Mouse (Mus musculus) midbrain, embryonic 14.5 days (tissue): ENCODE results near the gene Cyp2d11. TPM values are rescaled to one million over a fixed set of nuclear protein-coding genes. Genes with fewer than 3 reads are reported as not detected.

Experiments
- ATAC-seq: fragments of 200-750 bp; cut with Nextera tagmentation; 2 replicates; pipeline ENCODE4 v1.8.0; 2017; ENCODE audit warnings: moderate number of reproducible peaks, moderate library complexity; ENCODE audit not compliant: low FRiP score, low TSS enrichment
- DNase-seq: peaks from one replicate; pipeline ENCODE4 v3.0.0-alpha.2; 2015
- H3K27ac ChIP-seq: fragments of 300-500 bp; sonication (generic); replicated peaks from 2 replicates; pipeline ENCODE4 v1.5.1; 2014; ENCODE audit warnings: mild to moderate bottlenecking, low read depth, low read length, moderate library complexity
- H3K27me3 ChIP-seq: fragments of 300-500 bp; sonication (generic); 2 replicates; pipeline ENCODE4 v1.6.1; 2014; ENCODE audit warnings: low read length, control low read depth, mixed read lengths; ENCODE audit not compliant: control insufficient read depth, insufficient read depth
- H3K36me3 ChIP-seq: fragments of 300-500 bp; sonication (generic); 2 replicates; pipeline ENCODE4 v1.6.1; 2014; ENCODE audit warnings: low read length, control low read depth; ENCODE audit not compliant: control insufficient read depth, insufficient read depth
- H3K4me1 ChIP-seq: fragments of 300-500 bp; sonication (generic); 2 replicates; pipeline ENCODE4 v1.6.1; 2014; ENCODE audit warnings: mild to moderate bottlenecking, antibody characterized with exemption, low read length, control low read depth; ENCODE audit not compliant: control insufficient read depth, insufficient read depth
- H3K4me2 ChIP-seq: fragments of 300-500 bp; sonication (generic); 2 replicates; pipeline ENCODE4 v1.6.1; 2014; ENCODE audit warnings: mild to moderate bottlenecking, low read length, moderate library complexity
- H3K4me3 ChIP-seq: fragments of 300-500 bp; sonication (generic); replicated peaks from 2 replicates; pipeline ENCODE4 v1.5.1; 2014; ENCODE audit warnings: low read depth, low read length
- H3K9ac ChIP-seq: fragments of 300-500 bp; sonication (generic); replicated peaks from 2 replicates; pipeline ENCODE4 v1.6.1; 2014; ENCODE audit warnings: mild to moderate bottlenecking, low read length, moderate library complexity
- H3K9me3 ChIP-seq: fragments of 300-500 bp; sonication (generic); 2 replicates; pipeline ENCODE4 v1.6.1; 2016; ENCODE audit warnings: low read length, control low read depth, mixed read lengths; ENCODE audit not compliant: control insufficient read depth
- WGBS: fragments of 180-500 bp; shearing (Covaris S2); extraction: QIAGEN DNeasy Blood & Tissue Kit; methylation state at CpG from one replicate; pipeline ENCODE4 v1.1.7; 2014; 5-methylcytosine and 5-hydroxymethylcytosine counted together
- polyA plus RNA-seq: library from polyadenylated mRNA; unstranded; fragments of >200 nt; fragmentation: Nextera tagmentation; extraction: Ambion mirVana; gene quantifications from 2 replicates; pipeline ENCODE4 v1.2.1, GENCODE M21; 2014

The Cyp2d11 gene
- polyA plus RNA-seq, 1 experiment from 2014 or later = not detected

GRCm38 (mm10) chr15:82350349-82350748 lies 43.5 kb downstream of the Cyp2d11 start:
- 95% methylated on average over 4 of the region's 4 CpGs for WGBS
- Histone ChIP-seq H3K4me3 (no peak overlapping the region), H3K9me3 (no peaks in the 10 kb centered on the region), H3K9ac (no peak overlapping the region), H3K4me2 (no peak overlapping the region), H3K4me1 (peaks cover 25% of the 10 kb centered on the region), H3K36me3 (peaks cover 32% of the 10 kb centered on the region), H3K27me3 (no peaks in the 10 kb centered on the region), H3K27ac (no peak overlapping the region)
- DNase-seq (no peak), ATAC-seq (no peak)

GRCm38 (mm10) chr15:82348999-82349341 lies 44.9 kb downstream of the Cyp2d11 start:
- Histone ChIP-seq H3K27me3 (no peaks in the 10 kb centered on the region), H3K4me2 (no peak overlapping the region), H3K4me1 (peaks cover 23% of the 10 kb centered on the region), H3K27ac (no peak overlapping the region), H3K9me3 (no peaks in the 10 kb centered on the region), H3K36me3 (peaks cover 32% of the 10 kb centered on the region), H3K4me3 (no peak overlapping the region), H3K9ac (no peak overlapping the region)
- ATAC-seq (no peak), DNase-seq (no peak)
- 90% methylated on average over 2 of the region's 2 CpGs for WGBS

- H3K4me3 ChIP-seq = no peak overlapping the region
- no peak overlapping the region for H3K4me2 ChIP-seq
- ATAC-seq (no peak), DNase-seq (no peak)
- peaks cover 32% of the 10 kb centered on the region for H3K36me3 ChIP-seq
- H3K9ac ChIP-seq = no peak overlapping the region
- no peaks in the 10 kb centered on the region for H3K9me3 ChIP-seq
- no peaks in the 10 kb centered on the region for H3K27me3 ChIP-seq
- 86% methylated on average over 8 of the region's 8 CpGs for WGBS
- peaks cover 22% of the 10 kb centered on the region for H3K4me1 ChIP-seq
- no peak overlapping the region for H3K27ac ChIP-seq
Measured at GRCm38 (mm10) chr15:82348258-82348998, 45.4 kb downstream of the Cyp2d11 start.

- Histone ChIP-seq H3K4me1 (peaks cover 16% of the 10 kb centered on the region), H3K4me3 (no peak overlapping the region), H3K27ac (no peak overlapping the region), H3K27me3 (no peaks in the 10 kb centered on the region), H3K36me3 (peaks cover 32% of the 10 kb centered on the region), H3K9me3 (no peaks in the 10 kb centered on the region), H3K4me2 (peak overlapping the region; percentile 78; the same call in 1 of the 2 replicates), H3K9ac (no peak overlapping the region)
- no peak for DNase-seq
- ATAC-seq = no peak
- 91% methylated on average over 12 of the region's 12 CpGs for WGBS
Measured at GRCm38 (mm10) chr15:82347852-82348251, 46.0 kb downstream of the Cyp2d11 start.

- peaks cover 32% of the 10 kb centered on the region for H3K36me3 ChIP-seq
- H3K27ac ChIP-seq = no peak overlapping the region
- 88% methylated on average over 4 of the region's 4 CpGs for WGBS
- no peaks in the 10 kb centered on the region for H3K9me3 ChIP-seq
- H3K4me3 ChIP-seq = peak overlapping the region; percentile 63
- ATAC-seq = no peak
- H3K4me1 ChIP-seq = peaks cover 13% of the 10 kb centered on the region
- H3K9ac ChIP-seq = peak overlapping the region; percentile 72; the same call in 1 of the 2 replicates
- H3K27me3 ChIP-seq = no peaks in the 10 kb centered on the region
- peak overlapping the region; percentile 78 for H3K4me2 ChIP-seq
- no peak for DNase-seq
Measured at GRCm38 (mm10) chr15:82347303-82347676, 46.5 kb downstream of the Cyp2d11 start.

GRCm38 (mm10) chr15:82346580-82347302 lies 47.1 kb downstream of the Cyp2d11 start:
- Histone ChIP-seq H3K4me1 (peaks cover 13% of the 10 kb centered on the region), H3K9ac (peak overlapping the region; percentile 72), H3K27me3 (no peaks in the 10 kb centered on the region), H3K4me3 (peak overlapping the region; percentile 63), H3K9me3 (no peaks in the 10 kb centered on the region), H3K4me2 (peak overlapping the region; percentile 78), H3K36me3 (peaks cover 32% of the 10 kb centered on the region), H3K27ac (peak overlapping the region; percentile 91)
- ATAC-seq (no peak), DNase-seq (no peak)
- WGBS = 70% methylated on average over 14 of the region's 14 CpGs

GRCm38 (mm10) chr15:82345820-82346470 lies 47.9 kb downstream of the Cyp2d11 start:
- DNase-seq (peak; percentile 99), ATAC-seq (peak; percentile 99)
- Histone ChIP-seq H3K4me2 (peak overlapping the region; percentile 78), H3K9me3 (no peaks in the 10 kb centered on the region), H3K4me1 (peaks cover 16% of the 10 kb centered on the region), H3K4me3 (peak overlapping the region; percentile 63), H3K36me3 (peaks cover 30% of the 10 kb centered on the region), H3K9ac (peak overlapping the region; percentile 72), H3K27ac (peak overlapping the region; percentile 91), H3K27me3 (no peaks in the 10 kb centered on the region)
- WGBS = under 1% methylated on average over 51 of the region's 51 CpGs

- Histone ChIP-seq H3K27ac (no peak overlapping the region), H3K36me3 (peaks cover 20% of the 10 kb centered on the region), H3K27me3 (peaks cover 8% of the 10 kb centered on the region), H3K9ac (no peak overlapping the region), H3K4me1 (peaks cover 16% of the 10 kb centered on the region), H3K9me3 (no peaks in the 10 kb centered on the region), H3K4me3 (no peak overlapping the region), H3K4me2 (no peak overlapping the region)
- no peak for ATAC-seq
- no peak for DNase-seq
- WGBS = 96% methylated on average over 6 of the region's 6 CpGs
Measured at GRCm38 (mm10) chr15:82344971-82345370, 48.9 kb downstream of the Cyp2d11 start.
